In genomic region chr4:86523771-86524170, GRCm38 (mm10) we compare ENCODE assay signal across 27 mouse cellular contexts. TPM values are rescaled to one million over a fixed set of nuclear protein-coding genes. Genes with fewer than 3 reads are reported as not detected.
"Had no signal": no experiment of that assay in that cellular context is flagged by ENCODE, and none has a peak within 500 bp of the region (broad histone marks: within the 10 kb centered on the region; RNA-seq: fewer than 3 reads in every experiment).

No protein-coding gene starts in this region.

- H3K9me3 ChIP-seq: heart, embryonic 13.5 days; heart, embryonic 15.5 days; hindbrain, embryonic 13.5 days; hindbrain, embryonic 15.5 days; limb, embryonic 12.5 days; liver, embryonic 13.5 days had no signal

- H3K27ac ChIP-seq: heart, adult 2 months; heart, embryonic 13.5 days; heart, embryonic 15.5 days; hindbrain, embryonic 13.5 days; hindbrain, embryonic 15.5 days; hindbrain, postnatal 0 days; layer of hippocampus, adult 2 months; left cerebral cortex, adult 2 months; limb, embryonic 12.5 days; liver, embryonic 13.5 days had no signal

- H3K4me1 ChIP-seq: heart, embryonic 15.5 days; hindbrain, embryonic 13.5 days; hindbrain, embryonic 15.5 days; liver, embryonic 13.5 days had no signal

- DNase-seq: gastrocnemius, postnatal 14 days; gastrocnemius, postnatal 36 days; heart, adult 11 months; heart, adult 2 months; heart, postnatal 14 days; heart, postnatal 36 days; kidney, adult 18-20 months; kidney, adult 8-10 months; kidney, postnatal 10 days; kidney, postnatal 25 days; kidney, postnatal 4 days; liver; liver, embryonic 13.5 days had no signal

- ATAC-seq: hindbrain, postnatal 0 days; intestine, embryonic 16.5 days had no signal

- H3K4me3 ChIP-seq: heart, adult 2 months; heart, embryonic 13.5 days; heart, embryonic 15.5 days; hindbrain, embryonic 13.5 days; hindbrain, embryonic 15.5 days; layer of hippocampus, adult 2 months; left cerebral cortex, adult 2 months; limb, embryonic 12.5 days; liver, embryonic 13.5 days had no signal

- H3K36me3 ChIP-seq: heart, embryonic 13.5 days; heart, embryonic 15.5 days; hindbrain, embryonic 13.5 days; hindbrain, embryonic 15.5 days; limb, embryonic 12.5 days; liver, embryonic 13.5 days had no signal

- H3K9ac ChIP-seq: heart, embryonic 13.5 days; heart, embryonic 15.5 days; hindbrain, embryonic 13.5 days; hindbrain, embryonic 15.5 days; limb, embryonic 12.5 days; liver, embryonic 13.5 days had no signal

- H3K4me2 ChIP-seq: heart, embryonic 11.5 days; heart, embryonic 13.5 days; heart, embryonic 15.5 days; hindbrain, embryonic 13.5 days; hindbrain, embryonic 15.5 days; limb, embryonic 12.5 days; liver, embryonic 11.5 days; liver, embryonic 13.5 days had no signal

- H3K27me3 ChIP-seq: heart, embryonic 13.5 days; heart, embryonic 15.5 days; hindbrain, embryonic 13.5 days; hindbrain, embryonic 15.5 days; limb, embryonic 12.5 days; liver, embryonic 13.5 days had no signal

RNA-seq across cellular contexts. Expression of gene Saxo1, which starts 34.4 kb away (rescaled TPM):
- polyA plus RNA-seq: heart, embryonic 11.5 days; heart, embryonic 13.5 days; heart, postnatal 0 days; hindbrain, embryonic 11.5 days; hindbrain, embryonic 13.5 days; hindbrain, embryonic 15.5 days; hindbrain, postnatal 0 days; intestine, embryonic 14.5 days; intestine, embryonic 16.5 days; liver, embryonic 11.5 days; liver, embryonic 13.5 days had no signal
